Mouse (Mus musculus) lung, postnatal 0 days (tissue): ENCODE measurements at regions not wholly inside any gene's neighbourhood (a gene's known extent, or its start where the extent isn't known, plus 50 kb on each side); places are given as distances from the start of the nearest gene placed in this dataset.

Experiments used
- ATAC-seq: fragments of 200-750 bp; cut with Nextera tagmentation; 2 replicates; pipeline ENCODE4 v1.8.0; 2017; ENCODE audit warnings: moderate library complexity
- DNase-seq: peaks from one replicate; pipeline ENCODE4 v3.0.0-alpha.2; 2016; ENCODE audit warnings: low spot score
- H3K27ac ChIP-seq: fragments of 300-500 bp; sonication (generic); 2 replicates; pipeline ENCODE4 v1.5.1; 2014; ENCODE audit warnings: antibody characterized with exemption, mild to moderate bottlenecking, low read length, mixed read lengths
- H3K27me3 ChIP-seq: fragments of 300-500 bp; sonication (generic); replicated peaks from 2 replicates; pipeline ENCODE4 v1.6.1; 2014; ENCODE audit warnings: low read length, mixed read lengths; ENCODE audit not compliant: insufficient read depth
- H3K36me3 ChIP-seq: fragments of 300-500 bp; sonication (generic); 2 replicates; pipeline ENCODE4 v1.6.1; 2014; ENCODE audit warnings: low read length, mixed read lengths; ENCODE audit not compliant: insufficient read depth
- H3K4me1 ChIP-seq: fragments of 300-500 bp; sonication (generic); 2 replicates; pipeline ENCODE4 v1.6.1; 2014; ENCODE audit warnings: antibody characterized with exemption, low read depth, low read length, mixed read lengths; ENCODE audit not compliant: insufficient read depth
- H3K4me2 ChIP-seq: fragments of 300-500 bp; sonication (generic); replicated peaks from 2 replicates; pipeline ENCODE4 v1.6.1; 2014; ENCODE audit warnings: low read depth, mild to moderate bottlenecking, low read length, moderate library complexity, mixed read lengths
- H3K4me3 ChIP-seq: fragments of 300-500 bp; sonication (generic); 2 replicates; pipeline ENCODE4 v1.5.1; 2014; ENCODE audit warnings: low read depth, low read length
- H3K9ac ChIP-seq: fragments of 300-500 bp; sonication (generic); replicated peaks from 2 replicates; pipeline ENCODE4 v1.6.1; 2014; ENCODE audit warnings: low read depth, mild to moderate bottlenecking
- H3K9me3 ChIP-seq: fragments of 300-500 bp; sonication (generic); 2 replicates; pipeline ENCODE4 v1.6.1; 2016; ENCODE audit warnings: low read length, mixed read lengths
- CTCF ChIP-seq: IDR thresholded peaks from 2 replicates; pipeline ENCODE4 v1.5.1; 2016; ENCODE audit warnings: antibody characterized with exemption, mild to moderate bottlenecking
- EP300 ChIP-seq: IDR thresholded peaks from 2 replicates; pipeline ENCODE4 v1.6.1; 2016; ENCODE audit warnings: antibody characterized with exemption, mild to moderate bottlenecking, control low read depth
- WGBS: fragments of 180-500 bp; shearing (Covaris S2); extraction: QIAGEN DNeasy Blood & Tissue Kit; methylation state at CpG from one replicate; pipeline ENCODE4 v1.1.7; 2014; 5-methylcytosine and 5-hydroxymethylcytosine counted together

DNA sequence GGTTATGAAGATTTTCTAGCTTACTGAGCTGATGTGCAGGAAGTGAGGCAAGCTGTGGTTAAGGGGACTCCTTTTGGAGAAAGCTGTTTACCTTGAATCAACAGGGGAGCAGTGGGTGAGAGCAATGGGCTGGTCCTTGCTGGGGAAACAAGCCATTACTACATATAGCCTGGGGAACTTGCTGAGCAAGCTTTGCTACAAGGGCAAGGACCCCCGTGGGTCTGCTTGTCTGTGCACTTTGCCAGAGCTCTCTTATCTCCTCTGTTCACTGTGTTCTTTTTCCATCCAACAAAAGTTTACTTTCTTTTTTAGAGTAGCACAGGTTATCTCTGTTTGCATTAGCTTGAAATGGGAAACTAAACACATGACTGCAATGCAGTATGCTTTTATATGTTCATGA lies 519.3 kb upstream of the Dsel start:
- Histone ChIP-seq H3K27me3 (no peaks in the 10 kb centered on the region), H3K4me2 (no peak overlapping the region), H3K9ac (no peak overlapping the region), H3K4me1 (no peaks in the 10 kb centered on the region), H3K36me3 (no peaks in the 10 kb centered on the region), H3K4me3 (no peak overlapping the region), H3K27ac (no peak overlapping the region), H3K9me3 (no peaks in the 10 kb centered on the region)
- TF ChIP-seq EP300: no peak
- no peak for DNase-seq
- no peak for ATAC-seq
- WGBS: 32% methylated on average over 1 of the region's 1 CpGs

DNA sequence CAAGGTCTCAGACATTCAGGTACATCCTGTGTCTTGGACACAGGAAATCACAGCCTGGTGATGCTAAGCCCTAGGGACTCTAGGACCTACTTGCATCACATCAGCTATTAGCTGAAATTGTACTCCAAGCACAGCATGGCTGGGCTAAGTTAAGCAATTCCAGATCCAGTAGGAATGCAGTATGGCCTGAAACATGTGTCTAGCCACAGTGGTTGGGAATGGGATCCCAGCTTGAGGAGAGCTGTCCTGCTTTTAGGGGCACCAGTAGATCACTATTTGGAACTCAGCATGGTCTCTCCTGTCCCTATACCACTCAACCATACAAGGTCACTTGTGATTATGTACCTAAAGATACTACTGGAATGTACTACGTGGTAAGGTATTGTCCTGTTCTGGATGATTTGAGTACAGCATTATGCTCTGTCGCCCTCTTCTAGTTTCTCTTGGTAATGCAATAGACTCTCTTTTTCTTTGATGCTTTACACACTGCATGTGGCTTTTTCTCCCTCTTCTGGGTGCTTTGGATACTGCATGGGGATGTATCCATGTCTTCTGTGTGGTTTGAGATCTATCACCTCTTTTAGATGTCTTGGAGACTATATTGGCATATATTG lies 515.0 kb upstream of the Dsel start:
- H3K27me3 ChIP-seq: no peaks in the 10 kb centered on the region
- no peaks in the 10 kb centered on the region for H3K36me3 ChIP-seq
- H3K4me1 ChIP-seq: no peaks in the 10 kb centered on the region
- no peak for ATAC-seq
- DNase-seq: peak; percentile 6
- WGBS: 8% methylated on average over 2 of the region's 2 CpGs
- TF ChIP-seq CTCF (peak; percentile 46), EP300 (no peak)
- H3K4me2 ChIP-seq: no peak overlapping the region
- no peak overlapping the region for H3K9ac ChIP-seq
- H3K4me3 ChIP-seq: no peak overlapping the region
- no peaks in the 10 kb centered on the region for H3K9me3 ChIP-seq
- H3K27ac ChIP-seq: no peak overlapping the region

DNA sequence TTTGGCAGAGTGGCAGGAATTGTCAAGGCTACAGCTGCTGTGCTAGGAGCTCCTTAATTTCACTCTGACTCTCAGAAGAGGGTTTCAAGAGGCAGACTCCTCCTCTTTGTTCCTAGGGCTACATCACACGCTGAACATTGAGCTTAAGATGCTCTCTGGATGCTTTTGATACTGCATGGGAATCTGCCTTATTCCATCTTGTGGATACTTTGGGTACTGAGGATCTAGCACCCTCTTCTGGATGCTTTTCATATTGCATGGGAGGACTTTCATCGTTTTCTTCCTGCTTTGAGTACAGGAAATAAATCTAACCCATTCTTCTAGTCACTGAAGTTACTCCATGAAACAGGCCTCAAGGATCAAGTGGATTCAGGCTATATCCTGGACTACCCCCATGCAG lies 513.9 kb upstream of the Dsel start:
- peak; percentile 5 for DNase-seq
- Histone ChIP-seq H3K9me3 (no peaks in the 10 kb centered on the region), H3K9ac (no peak overlapping the region), H3K4me1 (no peaks in the 10 kb centered on the region), H3K4me2 (no peak overlapping the region), H3K27ac (no peak overlapping the region), H3K27me3 (no peaks in the 10 kb centered on the region), H3K4me3 (no peak overlapping the region), H3K36me3 (no peaks in the 10 kb centered on the region)
- no peak for TF ChIP-seq EP300
- peak; percentile 71 for TF ChIP-seq CTCF
- ATAC-seq: no peak
- WGBS: 11% methylated on average over 2 of the region's 2 CpGs

DNA sequence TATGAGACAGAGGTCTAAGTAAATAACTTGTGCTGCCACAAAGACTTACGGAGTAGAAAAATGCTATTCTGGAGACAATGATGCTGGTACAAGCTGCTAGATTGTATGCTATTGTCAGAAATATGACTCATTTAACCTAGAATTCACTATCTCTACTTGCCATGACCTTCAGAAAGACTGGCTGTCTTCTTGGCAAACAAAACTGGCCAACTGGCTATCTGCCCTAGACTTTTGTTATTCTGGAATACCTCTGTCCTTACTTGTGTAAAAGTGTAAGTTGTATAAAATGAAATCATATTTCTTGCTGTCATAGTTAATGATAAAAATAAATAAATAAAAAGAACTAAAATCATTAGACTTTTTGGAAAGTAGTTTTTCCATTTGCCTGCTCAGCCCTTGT lies 491.1 kb upstream of the Dsel start:
- H3K4me2 ChIP-seq: no peak overlapping the region
- no peaks in the 10 kb centered on the region for H3K36me3 ChIP-seq
- no peak overlapping the region for H3K9ac ChIP-seq
- H3K27me3 ChIP-seq: no peaks in the 10 kb centered on the region
- no peak overlapping the region for H3K4me3 ChIP-seq
- DNase-seq: no peak
- no peak overlapping the region for H3K27ac ChIP-seq
- H3K9me3 ChIP-seq: no peaks in the 10 kb centered on the region
- WGBS: 81% methylated on average over 1 of the region's 1 CpGs
- no peaks in the 10 kb centered on the region for H3K4me1 ChIP-seq
- ATAC-seq: no peak
- TF ChIP-seq CTCF: no peak
- TF ChIP-seq EP300: no peak
